ENCODE assay signal across 10 mouse cellular contexts in genomic region chr3:88010634-88011265, GRCm38 (mm10). TPM values are rescaled to one million over a fixed set of nuclear protein-coding genes. Genes with fewer than 3 reads are reported as not detected.
DNase-seq lines count a peak whose midpoint lies in the region; ATAC-seq and TF ChIP-seq lines count a peak whose summit lies in the region.
"Had no signal": no experiment of that assay in that cellular context is flagged by ENCODE, and none has a peak within 500 bp of the region (broad histone marks: within the 10 kb centered on the region; RNA-seq: fewer than 3 reads in every experiment).

No protein-coding gene starts in this region.

- peaks cover 5% of the 10 kb centered on the region; the same call in 1 of the 2 replicates for H3K9me3 ChIP-seq in forebrain, embryonic 12.5 days
- H3K9me3 ChIP-seq: intestine, embryonic 15.5 days had no signal

- ATAC-seq in megakaryocyte progenitor cell, adult 5-6 weeks (replicated peaks; ENCODE audit: poor library complexity), result peak; percentile 85
- no peak for ATAC-seq in monocyte, adult 5-6 weeks (replicated peaks; ENCODE audit: insufficient number of reproducible peaks, low FRiP score, low TSS enrichment, poor library complexity, severe bottlenecking)
- ATAC-seq in forebrain, embryonic 12.5 days (ENCODE audit: low FRiP score), result no peak
- ATAC-seq: intestine, embryonic 15.5 days had no signal

- H3K9ac ChIP-seq in forebrain, embryonic 12.5 days, result no peak overlapping the region
- H3K9ac ChIP-seq: intestine, embryonic 15.5 days had no signal

- TF ChIP-seq CTCF in left cerebral cortex, adult 2 months (IDR thresholded peaks at IDR 0.05), result peak; percentile 64
- peak; percentile 48 for TF ChIP-seq CTCF in bone marrow, adult 2 months (IDR thresholded peaks at IDR 0.05; ENCODE audit: control insufficient read depth, insufficient read depth, low read length)

- no peak for TF ChIP-seq POLR2A in bone marrow, adult 2 months (IDR thresholded peaks at IDR 0.05; ENCODE audit: borderline replicate concordance, control insufficient read depth, low read depth, low read length)

- H3K27me3 ChIP-seq in forebrain, embryonic 12.5 days, result peaks cover 20% of the 10 kb centered on the region; the same call in 1 of the 2 replicates

- peak; percentile 44 for DNase-seq in adrenal gland, postnatal 10 days
- DNase-seq in adrenal gland, postnatal 4 days (ENCODE audit: low spot score in 2 of 2), result no peak
- no peak for DNase-seq in left cerebral cortex, adult 2 months (ENCODE audit: extremely low spot score in 1 of 2, low spot score in 2 of 2)
- DNase-seq in left cerebral cortex, adult 11 months (ENCODE audit: low spot score), result no peak

- H3K27ac ChIP-seq in left cerebral cortex, adult 2 months, result no peak overlapping the region
- H3K27ac ChIP-seq in bone marrow, adult 2 months (ENCODE audit: control insufficient read depth, insufficient read depth, low read depth, low read length, poor library complexity), result no peak overlapping the region
- H3K27ac ChIP-seq in forebrain, embryonic 12.5 days, result no peak overlapping the region
- H3K27ac ChIP-seq: intestine, embryonic 15.5 days had no signal

- no peaks in the 10 kb centered on the region for H3K4me1 ChIP-seq in bone marrow, adult 2 months (ENCODE audit: control insufficient read depth, insufficient read depth, low read length)
- no peaks in the 10 kb centered on the region for H3K4me1 ChIP-seq in forebrain, embryonic 12.5 days
- H3K4me1 ChIP-seq: intestine, embryonic 15.5 days had no signal

- no peaks in the 10 kb centered on the region for H3K36me3 ChIP-seq in forebrain, embryonic 12.5 days (replicated peaks)
- H3K36me3 ChIP-seq: intestine, embryonic 15.5 days had no signal

- H3K4me3 ChIP-seq in left cerebral cortex, adult 2 months, result no peak overlapping the region
- H3K4me3 ChIP-seq in bone marrow, adult 2 months (replicated peaks; ENCODE audit: control insufficient read depth, low read depth, low read length), result no peak overlapping the region
- no peak overlapping the region for H3K4me3 ChIP-seq in forebrain, embryonic 12.5 days (replicated peaks)
- H3K4me3 ChIP-seq: intestine, embryonic 15.5 days; myocyte had no signal

- 10% methylated on average over 6 of the region's 6 CpGs for WGBS in bone marrow, adult 2 months
- 11% methylated on average over 6 of the region's 6 CpGs for WGBS in forebrain, embryonic 12.5 days

- intact Hi-C loops in left cerebral cortex, adult 2 months (cut with DNase I), result loop anchor here (2.0 to 10.0 kb wide), 2 partner anchors 60 to 244 kb away; partner anchors contain the start of gene Rhbg

- no peak overlapping the region for H3K4me2 ChIP-seq in forebrain, embryonic 12.5 days
- H3K4me2 ChIP-seq: intestine, embryonic 15.5 days had no signal

RNA-seq across cellular contexts. Expression of gene Bcan, which starts 10.7 kb away (rescaled TPM):
- 10 to 100 TPM; 18.7 to 20.0 TPM for total RNA-seq in adrenal gland, postnatal 10 days (2021)
- total RNA-seq in adrenal gland, postnatal 4 days (2021), result 10 to 100 TPM; 29.2 to 30.6 TPM
- total RNA-seq in left cerebral cortex, adult 2 months (2021), result 100 to 1,000 TPM; 241 to 256 TPM
- 0.95 TPM in 1 of 2 replicates, not detected in the other for polyA plus RNA-seq in bone marrow, adult 2 months (2011; ENCODE audit: insufficient read depth, insufficient read length, low replicate concordance, missing spikeins)
- not detected in 2 replicates for total RNA-seq in megakaryocyte progenitor cell, adult 5-6 weeks (2015)
- not detected in 2 replicates for total RNA-seq in megakaryocyte progenitor cell, adult 5-6 weeks (2017)
- not detected in 3 replicates for total RNA-seq in monocyte, adult 5-6 weeks (2017)
- polyA plus RNA-seq in forebrain, embryonic 12.5 days (2016; fragmentation: Nextera tagmentation; extraction: Ambion mirVana), result 1.7 and 3.6 TPM in 2 replicates

RNA-seq across cellular contexts. Expression of gene Hapln2, which starts 16.6 kb away (rescaled TPM):
- total RNA-seq in adrenal gland, postnatal 10 days (2021), result not detected
- not detected for total RNA-seq in adrenal gland, postnatal 4 days (2021)
- total RNA-seq in left cerebral cortex, adult 2 months (2021), result 10 to 100 TPM; 11.3 to 13.5 TPM
- not detected in 2 replicates for polyA plus RNA-seq in bone marrow, adult 2 months (2011; ENCODE audit: insufficient read depth, insufficient read length, low replicate concordance, missing spikeins)
- not detected in 2 replicates for total RNA-seq in megakaryocyte progenitor cell, adult 5-6 weeks (2015)
- total RNA-seq in megakaryocyte progenitor cell, adult 5-6 weeks (2017), result not detected in 2 replicates
- not detected in 3 replicates for total RNA-seq in monocyte, adult 5-6 weeks (2017)
- polyA plus RNA-seq in forebrain, embryonic 12.5 days (2016; fragmentation: Nextera tagmentation; extraction: Ambion mirVana), result not detected in 2 replicates
- polyA plus RNA-seq: intestine, embryonic 15.5 days; myocyte had no signal

RNA-seq across cellular contexts. Expression of gene Gpatch4, which starts 32.2 kb away (rescaled TPM):
- 10 to 100 TPM; 12.1 to 12.4 TPM for total RNA-seq in adrenal gland, postnatal 10 days (2021)
- total RNA-seq in adrenal gland, postnatal 4 days (2021), result 10 to 100 TPM; 15.4 to 16.1 TPM
- total RNA-seq in left cerebral cortex, adult 2 months (2021), result 10 to 100 TPM; 17.5 to 19.1 TPM
- polyA plus RNA-seq in bone marrow, adult 2 months (2011; ENCODE audit: insufficient read depth, insufficient read length, low replicate concordance, missing spikeins), result 36.2 and 40.5 TPM in 2 replicates
- 34.2 and 38.7 TPM in 2 replicates for total RNA-seq in megakaryocyte progenitor cell, adult 5-6 weeks (2015)
- 49.2 and 51.8 TPM in 2 replicates for total RNA-seq in megakaryocyte progenitor cell, adult 5-6 weeks (2017)
- total RNA-seq in monocyte, adult 5-6 weeks (2017), result 3.8 to 10.5 TPM (median 4.8 TPM) in 3 replicates
- 31.4 and 32.0 TPM in 2 replicates for polyA plus RNA-seq in forebrain, embryonic 12.5 days (2016; fragmentation: Nextera tagmentation; extraction: Ambion mirVana)

RNA-seq across cellular contexts. Expression of gene Nes, which starts 39.9 kb away (rescaled TPM):
- total RNA-seq in adrenal gland, postnatal 10 days (2021), result 10 to 100 TPM; 17.7 to 23.3 TPM
- total RNA-seq in adrenal gland, postnatal 4 days (2021), result 10 to 100 TPM; 16.2 to 24.3 TPM
- total RNA-seq in left cerebral cortex, adult 2 months (2021), result 1 to 10 TPM; 5.7 to 6.2 TPM
- 0.41 and 0.67 TPM in 2 replicates for polyA plus RNA-seq in bone marrow, adult 2 months (2011; ENCODE audit: insufficient read depth, insufficient read length, low replicate concordance, missing spikeins)
- total RNA-seq in megakaryocyte progenitor cell, adult 5-6 weeks (2015), result 0.02 TPM in 1 of 2 replicates, not detected in the other
- 0.20 TPM in 1 of 2 replicates, not detected in the other for total RNA-seq in megakaryocyte progenitor cell, adult 5-6 weeks (2017)
- 0.58 to 2.0 TPM (median 1.6 TPM) in 3 replicates for total RNA-seq in monocyte, adult 5-6 weeks (2017)
- polyA plus RNA-seq in forebrain, embryonic 12.5 days (2016; fragmentation: Nextera tagmentation; extraction: Ambion mirVana), result 148 and 162 TPM in 2 replicates

RNA-seq across cellular contexts. Expression of gene Naxe, which starts 47.5 kb away (rescaled TPM):
- total RNA-seq in adrenal gland, postnatal 10 days (2021), result 100 to 1,000 TPM; 140 to 150 TPM
- 100 to 1,000 TPM; 124 to 126 TPM for total RNA-seq in adrenal gland, postnatal 4 days (2021)
- 10 to 100 TPM; 64.3 to 66.6 TPM for total RNA-seq in left cerebral cortex, adult 2 months (2021)
- 17.1 and 54.7 TPM in 2 replicates for polyA plus RNA-seq in bone marrow, adult 2 months (2011; ENCODE audit: insufficient read depth, insufficient read length, low replicate concordance, missing spikeins)
- 44.2 and 67.8 TPM in 2 replicates for total RNA-seq in megakaryocyte progenitor cell, adult 5-6 weeks (2015)
- 39.6 and 41.4 TPM in 2 replicates for total RNA-seq in megakaryocyte progenitor cell, adult 5-6 weeks (2017)
- total RNA-seq in monocyte, adult 5-6 weeks (2017), result 15.7 to 28.8 TPM (median 19.1 TPM) in 3 replicates
- polyA plus RNA-seq in forebrain, embryonic 12.5 days (2016; fragmentation: Nextera tagmentation; extraction: Ambion mirVana), result 121 and 132 TPM in 2 replicates

Comparison
In these comparisons a context has a peak if more than half of its experiments do, and no peak if none do; other contexts are left out.
1. RNA of gene Bcan, which starts 10.7 kb away (total RNA-seq): 241 to 256 TPM in left cerebral cortex, adult 2 months, 29.2 to 30.6 TPM in adrenal gland, postnatal 4 days and 18.7 to 20.0 TPM in adrenal gland, postnatal 10 days; not detected in megakaryocyte progenitor cell, adult 5-6 weeks and not detected in monocyte, adult 5-6 weeks; every median in the first group is over 10 times any median in the second.
2. RNA of gene Hapln2, which starts 16.6 kb away (total RNA-seq): 11.3 to 13.5 TPM in left cerebral cortex, adult 2 months; not detected in adrenal gland, postnatal 4 days, not detected in adrenal gland, postnatal 10 days, not detected in megakaryocyte progenitor cell, adult 5-6 weeks and not detected in monocyte, adult 5-6 weeks; every median in the first group is over 10 times any median in the second.